Comparison of ENCODE assay signal across 12 mouse cellular contexts in genomic region chr10:76643999-76644398, GRCm38 (mm10). TPM values are rescaled to one million over a fixed set of nuclear protein-coding genes. Genes with fewer than 3 reads are reported as not detected.
DNase-seq lines count a peak whose midpoint lies in the region; ATAC-seq and TF ChIP-seq lines count a peak whose summit lies in the region.
"Had no signal": no experiment of that assay in that cellular context is flagged by ENCODE, and none has a peak within 500 bp of the region (broad histone marks: within the 10 kb centered on the region; RNA-seq: fewer than 3 reads in every experiment).

No protein-coding gene starts in this region.

- H3K4me3 ChIP-seq in heart, adult 2 months, result no peak overlapping the region
- no peak overlapping the region for H3K4me3 ChIP-seq in heart, embryonic 12.5 days
- H3K4me3 ChIP-seq in embryonic fibroblast, embryonic 13.5 days (ENCODE audit: insufficient read depth, low read length), result no peak overlapping the region
- H3K4me3 ChIP-seq in liver, embryonic 12.5 days, result no peak overlapping the region
- no peak overlapping the region for H3K4me3 ChIP-seq in midbrain, embryonic 16.5 days (ENCODE audit: low read depth, low read length)
- no peak overlapping the region for H3K4me3 ChIP-seq in midbrain, postnatal 0 days (ENCODE audit: low read depth, low read length)
- H3K4me3 ChIP-seq: hindbrain, embryonic 10.5 days; neural tube, embryonic 12.5 days had no signal

- H3K4me2 ChIP-seq in heart, embryonic 12.5 days, result no peak overlapping the region
- H3K4me2 ChIP-seq in liver, embryonic 12.5 days, result no peak overlapping the region
- H3K4me2 ChIP-seq in midbrain, embryonic 16.5 days (ENCODE audit: low read length), result no peak overlapping the region
- H3K4me2 ChIP-seq in midbrain, postnatal 0 days (ENCODE audit: low read depth, low read length, poor library complexity, severe bottlenecking), result no peak overlapping the region
- H3K4me2 ChIP-seq: neural tube, embryonic 12.5 days had no signal

- no peak for TF ChIP-seq POLR2A in heart, adult 2 months (IDR thresholded peaks at IDR 0.05; ENCODE audit: insufficient read depth, low read depth, low read length)
- no peak for TF ChIP-seq POLR2A in embryonic fibroblast, embryonic 13.5 days (IDR thresholded peaks at IDR 0.05; ENCODE audit: low read depth, low read length)

- H3K4me1 ChIP-seq in heart, adult 2 months (ENCODE audit: control insufficient read depth, insufficient read depth, low read length), result peaks cover 4% of the 10 kb centered on the region; the same call in 1 of the 2 replicates
- H3K4me1 ChIP-seq in heart, embryonic 12.5 days (replicated peaks), result 0 out of 2 replicates have a peak, but pooled peaks cover 4% of the 10 kb centered on the region
- H3K4me1 ChIP-seq in embryonic fibroblast, embryonic 13.5 days (ENCODE audit: control insufficient read depth, insufficient read depth, low read length), result peaks cover 7% of the 10 kb centered on the region; the same call in 1 of the 2 replicates
- no peaks in the 10 kb centered on the region for H3K4me1 ChIP-seq in liver, embryonic 12.5 days
- H3K4me1 ChIP-seq in midbrain, embryonic 16.5 days (ENCODE audit: control insufficient read depth, insufficient read depth, low read length), result no peaks in the 10 kb centered on the region
- H3K4me1 ChIP-seq in midbrain, postnatal 0 days (ENCODE audit: insufficient read depth, low read length), result no peaks in the 10 kb centered on the region
- H3K4me1 ChIP-seq: neural tube, embryonic 12.5 days had no signal

- no peaks in the 10 kb centered on the region for H3K36me3 ChIP-seq in heart, adult 2 months (ENCODE audit: control insufficient read depth, insufficient read depth, low read length)
- H3K36me3 ChIP-seq in heart, embryonic 12.5 days, result no peaks in the 10 kb centered on the region
- H3K36me3 ChIP-seq in liver, embryonic 12.5 days, result no peaks in the 10 kb centered on the region
- H3K36me3 ChIP-seq in midbrain, embryonic 16.5 days (ENCODE audit: control insufficient read depth, insufficient read depth, low read length), result no peaks in the 10 kb centered on the region
- H3K36me3 ChIP-seq in midbrain, postnatal 0 days (ENCODE audit: insufficient read depth, low read length), result no peaks in the 10 kb centered on the region
- H3K36me3 ChIP-seq: hindbrain, embryonic 10.5 days; neural tube, embryonic 12.5 days had no signal

- H3K79me2 ChIP-seq in heart, adult 2 months (replicated peaks; ENCODE audit: control insufficient read depth, insufficient read depth, low read length), result no peaks in the 10 kb centered on the region

- peak overlapping the region; percentile 29 for H3K27ac ChIP-seq in heart, adult 2 months
- H3K27ac ChIP-seq in heart, embryonic 12.5 days (ENCODE audit: poor library complexity, severe bottlenecking), result no peak overlapping the region
- H3K27ac ChIP-seq in embryonic fibroblast, embryonic 13.5 days (ENCODE audit: insufficient read depth, low read length), result peak overlapping the region; percentile 89
- no peak overlapping the region for H3K27ac ChIP-seq in liver, embryonic 12.5 days
- H3K27ac ChIP-seq in midbrain, embryonic 16.5 days (ENCODE audit: low read length), result no peak overlapping the region
- H3K27ac ChIP-seq in midbrain, postnatal 0 days (ENCODE audit: low read depth, low read length), result no peak overlapping the region
- H3K27ac ChIP-seq: hindbrain, embryonic 10.5 days; neural tube, embryonic 12.5 days had no signal

- H3K9me3 ChIP-seq in heart, embryonic 12.5 days (replicated peaks), result no peaks in the 10 kb centered on the region; the same call in 1 of the 2 replicates
- H3K9me3 ChIP-seq in liver, embryonic 12.5 days (replicated peaks), result no peaks in the 10 kb centered on the region
- no peaks in the 10 kb centered on the region for H3K9me3 ChIP-seq in midbrain, embryonic 16.5 days (replicated peaks; ENCODE audit: control insufficient read depth, low read length, poor library complexity, severe bottlenecking)
- H3K9me3 ChIP-seq in midbrain, postnatal 0 days (ENCODE audit: low read length), result no peaks in the 10 kb centered on the region
- H3K9me3 ChIP-seq: hindbrain, embryonic 10.5 days; neural tube, embryonic 12.5 days had no signal

- no peak for TF ChIP-seq EP300 in heart, adult 2 months (IDR thresholded peaks at IDR 0.05; ENCODE audit: insufficient read depth, low read depth, low read length)

- intact Hi-C loops in heart, adult 2 months (cut with DNase I), result no loop called here
- intact Hi-C loops in heart, postnatal 36 days (cut with DNase I), result no loop called here

- no peak for TF ChIP-seq CTCF in heart, adult 2 months (IDR thresholded peaks at IDR 0.05)
- TF ChIP-seq CTCF in embryonic fibroblast, embryonic 13.5 days (IDR thresholded peaks at IDR 0.05; ENCODE audit: borderline replicate concordance, insufficient read depth, low read length), result no peak
- no peak for TF ChIP-seq CTCF in midbrain, postnatal 0 days (IDR thresholded peaks at IDR 0.05)

- peak; percentile 65 to 73 for DNase-seq in heart, adult 2 months
- DNase-seq in heart, postnatal 36 days, result peak; percentile 61 to 65
- DNase-seq in lung, postnatal 10 days, result peak; percentile 71
- no peak for DNase-seq in midbrain, postnatal 0 days (ENCODE audit: low spot score)
- DNase-seq: spleen, adult 18-20 months had no signal

- no peaks in the 10 kb centered on the region for H3K27me3 ChIP-seq in heart, adult 2 months (ENCODE audit: control insufficient read depth, insufficient read depth, low read length)
- H3K27me3 ChIP-seq in heart, embryonic 12.5 days (replicated peaks), result no peaks in the 10 kb centered on the region
- no peaks in the 10 kb centered on the region for H3K27me3 ChIP-seq in liver, embryonic 12.5 days (replicated peaks)
- no peaks in the 10 kb centered on the region for H3K27me3 ChIP-seq in midbrain, embryonic 16.5 days (ENCODE audit: control insufficient read depth, insufficient read depth, low read depth, low read length)
- H3K27me3 ChIP-seq in midbrain, postnatal 0 days (ENCODE audit: insufficient read depth, low read length), result no peaks in the 10 kb centered on the region
- H3K27me3 ChIP-seq: neural tube, embryonic 12.5 days; Patski had no signal

- ATAC-seq in heart, embryonic 12.5 days (ENCODE audit: insufficient number of reproducible peaks, low FRiP score), result no peak
- no peak for ATAC-seq in liver, embryonic 12.5 days
- no peak for ATAC-seq in midbrain, embryonic 16.5 days
- no peak for ATAC-seq in midbrain, postnatal 0 days (ENCODE audit: low FRiP score)
- ATAC-seq: Patski had no signal

- 74% methylated on average over 4 of the region's 4 CpGs for WGBS in heart, adult 2 months
- WGBS in heart, embryonic 12.5 days, result 72% methylated on average over 4 of the region's 4 CpGs
- WGBS in liver, embryonic 12.5 days (ENCODE audit: insufficient replicate concordance), result 60% methylated on average over 4 of the region's 4 CpGs
- 88% methylated on average over 4 of the region's 4 CpGs for WGBS in midbrain, embryonic 16.5 days
- WGBS in midbrain, postnatal 0 days, result 80% methylated on average over 4 of the region's 4 CpGs

- no peak overlapping the region for H3K9ac ChIP-seq in heart, adult 2 months (ENCODE audit: low read depth, low read length)
- H3K9ac ChIP-seq in heart, embryonic 12.5 days, result no peak overlapping the region
- H3K9ac ChIP-seq in liver, embryonic 12.5 days, result no peak overlapping the region
- H3K9ac ChIP-seq in midbrain, embryonic 16.5 days (ENCODE audit: low read depth, low read length), result no peak overlapping the region
- H3K9ac ChIP-seq in midbrain, postnatal 0 days (replicated peaks; ENCODE audit: low read length, poor library complexity, severe bottlenecking), result no peak overlapping the region
- H3K9ac ChIP-seq: neural tube, embryonic 12.5 days had no signal

RNA-seq across cellular contexts. Expression of gene Col6a2, which starts 20.6 kb away (rescaled TPM):
- total RNA-seq in heart, adult 2 months (2021), result 10 to 100 TPM; 36.0 to 65.5 TPM
- 70.2 and 89.7 TPM in 2 replicates for polyA plus RNA-seq in heart, adult 2 months (2012; rRNA removed)
- polyA plus RNA-seq in heart, embryonic 12.5 days (2016; fragmentation: Nextera tagmentation; extraction: Ambion mirVana), result 37.9 and 38.0 TPM in 2 replicates
- 476 and 628 TPM in 2 replicates for polyA plus RNA-seq in embryonic fibroblast, embryonic 13.5 days (2011; ENCODE audit: insufficient read length, low read depth, missing spikeins)
- total RNA-seq in heart, postnatal 36 days (2021), result 10 to 100 TPM; 78.2 to 87.8 TPM
- polyA plus RNA-seq in liver, embryonic 12.5 days (2016; fragmentation: Nextera tagmentation; extraction: Ambion mirVana), result 14.4 and 16.6 TPM in 2 replicates
- 11.5 and 13.9 TPM in 2 replicates for polyA plus RNA-seq in midbrain, embryonic 16.5 days (2015; fragmentation: Nextera tagmentation; extraction: Ambion mirVana)
- 31.5 and 32.6 TPM in 2 replicates for total RNA-seq in midbrain, postnatal 0 days (2014; rRNA removed)
- polyA plus RNA-seq in midbrain, postnatal 0 days (2015; fragmentation: Nextera tagmentation; extraction: Ambion mirVana), result 18.4 and 19.1 TPM in 2 replicates

Comparison
In these comparisons a context has a peak if more than half of its experiments do, and no peak if none do; other contexts are left out.
1. H3K27ac ChIP-seq: peak in heart, adult 2 months (single experiment) and embryonic fibroblast, embryonic 13.5 days (single experiment); none in heart, embryonic 12.5 days (single experiment), liver, embryonic 12.5 days (single experiment), midbrain, embryonic 16.5 days (single experiment) and midbrain, postnatal 0 days (single experiment).